Mouse (Mus musculus) lung, adult 2 months (tissue): ENCODE measurements at regions not wholly inside any gene's neighbourhood (a gene's known extent, or its start where the extent isn't known, plus 50 kb on each side); places are given as distances from the start of the nearest gene placed in this dataset.
"Not testable (repeated sequence)": the region's sequence is repeated elsewhere in the genome, so short reads cannot be mapped to it uniquely, and the experiment has no call there.

Source experiments
- DNase-seq: peaks from one replicate; pipeline ENCODE4 v3.0.0; 2022
- H3K4me1 ChIP-seq: fragments of 200-500 bp; 2 replicates; pipeline ENCODE4 v1.6.1; 2011; ENCODE audit warnings: low read length; ENCODE audit not compliant: control insufficient read depth, insufficient read depth
- H3K4me3 ChIP-seq: fragments of 200-500 bp; replicated peaks from 2 replicates; pipeline ENCODE3; 2011; ENCODE audit warnings: low read depth, mild to moderate bottlenecking, control low read depth, low read length; ENCODE audit errors: extremely low read depth
- CTCF ChIP-seq: fragments of 200-500 bp; IDR thresholded peaks from 2 replicates; pipeline ENCODE4 v1.5.1; 2011; ENCODE audit warnings: mild to moderate bottlenecking, low read length, control low read depth; ENCODE audit not compliant: insufficient read depth
- POLR2A ChIP-seq: fragments of 200-500 bp; IDR thresholded peaks from 2 replicates; pipeline ENCODE4 v1.6.1; 2011; ENCODE audit warnings: low read depth, mild to moderate bottlenecking, control low read depth, low read length, borderline replicate concordance; ENCODE audit errors: extremely low read depth
- WGBS: fragments of 180-500 bp; shearing (Covaris S2); methylation state at CpG from one replicate; pipeline ENCODE4 v1.1.7; 2018; 5-methylcytosine and 5-hydroxymethylcytosine counted together

DNA sequence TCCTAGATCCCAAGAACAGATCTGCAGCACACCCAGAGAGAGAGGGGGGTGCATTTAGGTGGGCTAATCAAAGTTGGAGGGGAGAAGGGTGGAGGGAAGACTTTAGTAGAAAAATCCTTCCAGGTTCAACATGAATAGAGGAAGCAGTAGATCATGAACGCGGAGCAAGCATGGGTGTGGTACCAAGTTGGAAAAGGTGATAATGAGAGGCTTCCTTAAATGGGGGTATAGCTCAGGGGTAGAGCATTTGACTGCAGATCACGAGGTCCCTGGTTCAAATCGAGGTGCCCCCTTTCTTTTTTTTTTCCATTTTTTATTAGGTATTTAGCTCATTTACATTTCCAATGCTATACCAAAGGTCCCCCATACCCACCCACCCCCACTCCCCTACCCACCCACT, 54.0 kb upstream of the Krba1 start:
- WGBS, result 88% methylated on average over 4 of the region's 4 CpGs
- DNase-seq, H3K4me3 ChIP-seq, H3K4me1 ChIP-seq: not testable (repeated sequence)

DNA sequence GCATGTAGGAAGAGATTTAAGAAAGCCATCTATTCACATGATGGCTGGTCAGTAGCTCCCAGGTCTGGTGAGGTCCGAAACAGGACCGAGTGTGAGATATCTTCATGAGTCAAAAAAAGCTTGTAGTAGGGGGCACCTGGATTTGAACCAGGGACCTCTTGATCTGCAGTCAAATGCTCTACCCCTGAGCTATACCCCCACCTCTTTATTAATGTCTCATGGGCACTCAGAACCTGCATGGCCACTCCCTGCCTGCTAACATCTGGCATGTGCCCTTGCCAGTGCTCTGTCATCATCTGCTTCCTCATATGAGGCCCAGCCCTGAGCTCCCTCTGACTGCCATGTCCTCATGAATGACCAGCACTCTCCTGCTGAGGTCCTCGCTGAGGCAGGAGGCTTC, 58.4 kb upstream of the Krba1 start:
- not testable (repeated sequence) for DNase-seq, H3K4me1 ChIP-seq, H3K4me3 ChIP-seq
- 78% methylated on average over 3 of the region's 3 CpGs for WGBS

DNA sequence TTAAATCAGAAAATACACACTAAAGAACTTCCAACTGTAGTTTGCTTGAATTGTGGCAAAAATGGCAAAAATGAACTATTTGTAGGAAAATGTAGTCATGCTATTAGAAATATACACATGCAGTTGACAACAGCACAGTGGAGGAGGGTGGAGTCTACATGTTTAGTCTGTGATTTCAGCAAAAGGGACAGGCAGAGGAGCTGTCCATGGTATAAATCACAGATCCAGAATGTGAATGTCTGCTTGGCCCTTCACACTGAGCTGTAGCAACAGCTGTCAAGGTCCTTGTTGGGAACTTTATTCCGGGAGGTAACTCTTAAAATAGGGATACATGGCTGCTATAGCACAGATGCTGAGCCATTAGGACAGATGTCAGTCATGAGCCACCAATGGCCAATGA, 107.4 kb upstream of the Krba1 start:
- H3K4me3 ChIP-seq, result no peak overlapping the region
- 66% methylated on average over 1 of the region's 1 CpGs for WGBS
- no peaks in the 10 kb centered on the region for H3K4me1 ChIP-seq
- no peak for DNase-seq
- TF ChIP-seq CTCF (no peak), POLR2A (no peak)

DNA sequence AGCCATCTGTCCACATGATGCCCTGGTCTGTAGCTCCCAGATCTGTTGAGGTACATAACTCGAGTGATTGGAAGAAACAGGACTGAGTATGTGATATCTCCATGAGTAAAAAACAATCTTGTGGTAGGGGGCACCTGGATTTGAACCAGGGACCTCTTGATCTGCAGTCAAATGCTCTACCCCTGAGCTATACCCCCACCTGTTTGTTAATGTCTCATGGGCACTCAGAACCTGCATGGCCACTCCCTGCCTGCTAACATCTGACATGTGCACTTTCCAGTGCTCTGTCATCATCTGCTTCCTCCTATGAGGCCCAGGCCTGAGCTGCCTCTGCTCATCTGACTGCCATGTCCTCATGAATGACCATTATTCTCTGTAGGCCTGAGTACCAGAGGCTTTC, 115.7 kb upstream of the Krba1 start:
- not testable (repeated sequence) for DNase-seq, H3K4me3 ChIP-seq, H3K4me1 ChIP-seq
- WGBS, result 52% methylated on average over 1 of the region's 1 CpGs

DNA sequence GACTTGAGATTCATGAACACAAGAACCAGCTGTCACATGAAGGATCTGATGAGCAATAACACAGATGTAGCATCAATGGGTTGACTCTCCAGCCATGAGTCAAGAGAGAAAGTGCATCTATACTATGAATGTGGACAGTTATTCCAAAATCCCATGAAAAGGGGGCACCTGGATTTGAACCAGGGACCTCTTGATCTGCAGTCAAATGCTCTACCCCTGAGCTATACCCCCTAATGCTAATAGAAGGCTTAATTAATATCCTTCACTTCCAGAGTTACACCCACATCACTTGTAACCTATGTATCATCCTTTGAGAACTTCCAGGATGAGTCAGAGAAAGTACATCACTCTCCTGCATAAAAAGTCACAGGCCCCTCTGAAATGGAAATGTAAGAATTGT, 133.8 kb upstream of the Krba1 start:
- DNase-seq, H3K4me3 ChIP-seq, H3K4me1 ChIP-seq: not testable (repeated sequence)

DNA sequence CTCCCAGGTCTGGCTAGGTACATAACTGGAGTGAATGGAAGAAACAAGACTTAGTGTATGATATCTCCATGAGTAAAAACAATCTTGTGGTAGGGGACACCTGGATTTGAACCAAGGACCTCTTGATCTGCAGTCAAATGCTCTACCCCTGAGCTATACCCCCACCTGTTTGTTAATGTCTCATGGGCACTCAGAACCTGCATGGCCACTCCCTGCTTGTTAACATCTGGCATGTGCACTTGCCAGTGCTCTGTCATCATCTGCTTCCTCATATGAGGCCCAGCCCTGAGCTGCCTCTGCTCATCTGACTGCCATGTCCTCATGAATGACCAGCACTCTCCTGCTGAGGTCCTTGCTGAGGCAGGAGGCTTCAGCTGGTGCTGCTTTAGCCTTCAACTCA, 142.4 kb upstream of the Krba1 start:
- H3K4me1 ChIP-seq, DNase-seq, H3K4me3 ChIP-seq: not testable (repeated sequence)

DNA sequence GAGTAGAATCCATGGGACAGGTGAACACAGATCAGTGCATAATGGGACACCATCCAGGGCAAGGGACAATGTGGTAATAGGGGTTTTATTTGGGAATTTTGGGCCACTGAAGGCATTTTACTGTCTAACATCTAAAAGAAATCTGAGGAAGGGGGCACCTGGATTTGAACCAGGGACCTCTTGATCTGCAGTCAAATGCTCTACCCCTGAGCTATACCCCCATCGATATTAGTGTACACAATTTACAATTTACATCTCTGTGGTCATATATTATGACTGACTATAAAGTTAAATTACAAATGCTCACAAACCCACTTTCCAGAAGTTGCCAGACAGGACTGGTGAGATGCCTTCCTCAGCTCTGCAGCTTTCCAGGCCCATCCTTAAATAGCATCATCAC, 143.4 kb upstream of the Krba1 start:
- H3K4me3 ChIP-seq, result no peak overlapping the region
- no peak for DNase-seq
- TF ChIP-seq POLR2A (no peak), CTCF (no peak)
- no peaks in the 10 kb centered on the region for H3K4me1 ChIP-seq
- 73% methylated on average over 1 of the region's 1 CpGs for WGBS

DNA sequence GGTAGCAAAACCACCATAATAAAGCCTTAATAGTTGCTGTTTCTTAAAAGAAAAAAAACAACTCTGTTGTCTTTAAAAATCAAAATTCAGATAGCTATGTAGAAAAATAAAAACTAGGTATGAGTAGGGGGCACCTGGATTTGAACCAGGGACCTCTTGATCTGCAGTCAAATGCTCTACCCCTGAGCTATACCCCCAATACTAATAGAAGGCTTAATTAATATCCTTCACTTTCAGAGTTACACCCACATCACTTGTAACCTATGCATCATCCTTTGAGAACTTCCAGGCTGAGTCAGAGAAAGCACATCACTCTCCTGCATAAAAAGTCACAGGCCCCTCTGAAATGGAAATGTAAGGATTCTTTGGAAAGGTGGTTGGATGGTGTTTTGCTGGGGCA, 151.2 kb upstream of the Krba1 start:
- not testable (repeated sequence) for H3K4me1 ChIP-seq, H3K4me3 ChIP-seq, DNase-seq

DNA sequence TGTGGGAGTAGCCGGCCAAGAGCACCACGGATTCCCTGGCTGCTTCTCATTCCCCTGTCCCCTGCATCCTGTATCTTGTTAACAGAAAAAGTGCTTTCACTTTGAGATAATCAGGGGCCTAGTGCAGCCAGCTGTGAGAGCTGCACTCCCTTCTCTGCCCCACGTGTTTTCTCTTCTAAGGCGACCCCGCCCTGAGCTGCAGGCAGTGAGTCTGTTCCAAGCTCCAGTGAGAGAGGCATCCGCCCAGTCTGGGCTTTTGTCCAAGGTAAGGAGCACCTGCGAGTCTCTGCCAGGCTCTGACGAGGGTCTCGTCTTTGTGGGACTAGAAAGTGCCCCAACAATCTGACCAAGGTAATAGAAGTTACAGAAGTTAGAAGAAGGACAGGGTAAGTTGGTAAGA, 141.0 kb upstream of the Zfp746 start:
- TF ChIP-seq CTCF, result no peak
- no peak for TF ChIP-seq POLR2A
- Histone ChIP-seq H3K4me1 (no peaks in the 10 kb centered on the region; the same call in 1 of the 2 replicates), H3K4me3 (no peak overlapping the region)
- no peak for DNase-seq
- 26% methylated on average over 9 of the region's 9 CpGs for WGBS

DNA sequence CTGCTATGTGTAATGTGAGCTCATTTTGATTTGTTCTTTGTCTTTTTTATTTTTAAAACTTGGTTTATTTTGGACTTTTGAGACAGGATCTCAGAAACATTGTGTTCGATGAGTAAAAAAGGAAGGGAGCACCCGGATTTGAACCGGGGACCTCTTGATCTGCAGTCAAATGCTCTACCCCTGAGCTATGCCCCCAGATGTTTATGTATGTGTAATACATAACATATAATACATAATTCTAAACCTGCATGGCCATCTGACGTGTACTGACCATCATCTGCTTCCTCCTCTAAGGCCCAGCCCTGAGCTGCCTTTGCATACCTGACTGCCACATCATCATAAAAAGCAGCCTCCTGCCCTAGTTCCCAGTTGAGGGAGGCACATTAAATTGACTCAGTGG, 137.8 kb upstream of the Zfp746 start:
- WGBS, result 83% methylated on average over 4 of the region's 4 CpGs
- TF ChIP-seq CTCF (no peak), POLR2A (no peak)
- no peak overlapping the region for H3K4me3 ChIP-seq

DNA sequence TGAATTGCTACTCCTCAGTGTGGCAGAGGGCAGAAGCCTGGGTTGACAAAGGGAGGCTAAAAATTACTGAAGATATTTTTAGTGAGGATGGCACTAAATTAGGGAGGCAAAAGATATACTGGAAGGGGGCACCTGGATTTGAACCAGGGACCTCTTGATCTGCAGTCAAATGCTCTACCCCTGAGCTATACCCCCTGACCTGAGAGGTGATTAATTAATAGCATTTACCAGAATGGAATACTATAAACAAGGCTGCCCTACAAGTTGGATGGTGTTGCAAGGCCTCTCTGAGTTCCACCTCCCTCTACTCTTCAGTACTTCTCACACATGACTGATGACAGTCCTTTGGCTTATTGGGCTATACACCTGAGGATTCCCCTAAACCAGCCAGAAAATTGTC, 136.6 kb upstream of the Zfp746 start:
- no peak for TF ChIP-seq POLR2A
- TF ChIP-seq CTCF, result no peak
- no peak for DNase-seq
- Histone ChIP-seq H3K4me1 (no peaks in the 10 kb centered on the region; the same call in 1 of the 2 replicates), H3K4me3 (no peak overlapping the region)

More for the DNA sequence above, 137.8 kb upstream of the Zfp746 start:
- DNase-seq, result no peak
- no peaks in the 10 kb centered on the region; the same call in 1 of the 2 replicates for H3K4me1 ChIP-seq

DNA sequence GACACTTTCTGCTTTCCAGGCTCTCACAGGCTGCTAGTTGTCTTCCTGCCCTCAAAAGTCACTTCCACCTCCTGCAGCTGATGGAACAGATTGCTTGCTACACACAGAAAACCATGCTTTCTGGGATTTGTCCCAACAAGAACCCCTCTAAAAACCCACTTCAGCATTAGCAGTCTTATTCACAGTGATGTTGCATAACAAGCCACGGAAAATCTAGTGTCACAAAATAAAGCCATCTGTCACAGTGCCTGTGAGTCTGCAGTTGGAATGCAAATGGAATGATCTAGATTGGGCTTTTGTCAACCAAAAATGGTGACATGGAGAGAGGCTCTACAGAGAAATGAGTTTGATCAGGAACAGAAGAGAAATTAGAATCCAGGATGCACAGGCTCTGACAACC, 135.4 kb upstream of the Zfp746 start:
- not testable (repeated sequence) for H3K4me1 ChIP-seq, DNase-seq, H3K4me3 ChIP-seq
- WGBS, result 49% methylated on average over 1 of the region's 1 CpGs
